Mouse (Mus musculus) Muller cell, postnatal 12 days (primary cell): ENCODE results near the gene Olfr1087.
"Not testable (repeated sequence)": the region's sequence is repeated elsewhere in the genome, so short reads cannot be mapped to it uniquely, and the experiment has no call there.

Experiments used
- DNase-seq: peaks from one replicate; pipeline ENCODE4 v3.0.0-alpha.2; 2015; ENCODE audit errors: inconsistent ontology term

Gene Olfr1087

GRCm38 (mm10) chr2:86698295-86698694 lies at the start of gene Olfr1087:
Gene Olfr1087 (minus strand): TSS chr2:86698395.
- DNase-seq, result no peak

GRCm38 (mm10) chr2:86733601-86734000 lies 35.4 kb upstream of the Olfr1087 start, which contains the start of gene Olfr1089:
Gene Olfr1089 (minus strand): TSS chr2:86733701.
- no peak for DNase-seq

GRCm38 (mm10) chr2:86679992-86680391 lies 18.2 kb downstream of the Olfr1087 start, which contains the start of gene Olfr1086:
Gene Olfr1086 (minus strand): TSS chr2:86680092.
- DNase-seq, result no peak

- DNase-seq, result no peak
Observed at GRCm38 (mm10) chr2:86661919-86662318, 36.3 kb downstream of the Olfr1087 start, which contains the start of gene Olfr1085. Gene Olfr1085 (minus strand): TSS chr2:86662019.

GRCm38 (mm10) chr2:86639625-86640024 lies 58.6 kb downstream of the Olfr1087 start, which contains the start of gene Olfr1084:
Gene Olfr1084 (minus strand): TSS chr2:86639725.
- not testable (repeated sequence) for DNase-seq
